Mouse (Mus musculus) ES-E14 (cell line): ENCODE results near the gene Prkcd.

Experiments
- HCFC1 ChIP-seq: IDR thresholded peaks from 2 replicates; pipeline ENCODE4 v1.6.1; 2012; ENCODE audit warnings: low read length, inconsistent platforms, borderline replicate concordance; ENCODE audit not compliant: insufficient read depth
- MAFK ChIP-seq: IDR thresholded peaks from 2 replicates; pipeline ENCODE4 v1.6.1; 2014; ENCODE audit warnings: mild to moderate bottlenecking, low read depth, low read length, inconsistent platforms; ENCODE audit not compliant: insufficient read depth

DNA sequence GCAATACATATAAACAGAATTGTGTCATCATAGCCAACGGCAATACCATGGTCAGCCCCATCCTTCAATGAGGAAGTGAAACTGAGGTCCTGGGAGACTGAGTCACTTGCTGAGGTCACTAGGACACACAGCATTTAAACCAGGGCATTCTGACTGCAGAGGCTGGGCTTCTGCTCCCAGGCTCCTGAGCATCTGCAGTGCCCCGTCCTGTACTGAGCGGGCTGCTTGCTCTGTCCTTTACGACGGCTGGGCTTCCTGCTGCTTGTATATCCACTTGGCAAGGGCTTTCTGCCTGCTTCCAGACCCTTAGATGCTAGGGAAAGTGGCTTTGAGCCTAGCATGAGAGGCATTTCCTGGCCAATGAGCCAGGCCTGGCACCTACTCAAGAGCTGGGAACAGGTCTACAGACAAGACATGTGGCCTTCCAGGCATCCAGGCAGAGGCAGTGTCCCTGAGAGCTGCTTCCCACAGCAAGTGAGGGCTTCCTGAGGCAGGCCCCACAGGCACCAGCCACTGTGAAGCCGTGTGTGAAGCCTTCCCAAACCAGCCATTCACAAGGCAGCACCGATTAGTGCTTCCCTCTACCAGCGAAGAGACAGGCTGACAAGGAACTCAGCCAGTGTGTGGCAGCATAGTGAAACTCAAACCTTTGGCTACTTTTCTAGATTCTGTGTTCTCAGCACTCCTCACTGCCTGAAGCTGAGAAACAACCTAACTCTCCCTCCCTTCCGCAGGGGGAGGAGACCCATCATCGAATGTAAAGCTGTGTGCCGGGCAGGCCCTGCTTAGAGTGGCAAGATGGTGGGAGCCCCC, 32.5 kb downstream of the Prkcd start:
- TF ChIP-seq HCFC1 (no peak), MAFK (no peak)
